Mouse (Mus musculus) intestine, embryonic 14.5 days (tissue): ENCODE data around the gene Cdk11b. TPM values are rescaled to one million over a fixed set of nuclear protein-coding genes. Genes with fewer than 3 reads are reported as not detected.
A peak's percentile ranks its signal among the peaks of the same experiment; 100 is the strongest.

ENCODE experiments used
- ATAC-seq: fragments of 200-750 bp; cut with Nextera tagmentation; replicated peaks from 2 replicates; pipeline ENCODE4 v1.8.0; 2017; ENCODE audit warnings: low read depth, moderate number of reproducible peaks, moderate TSS enrichment, moderate library complexity; ENCODE audit not compliant: low FRiP score, low TSS enrichment
- DNase-seq: peaks from one replicate; pipeline ENCODE4 v3.0.0-alpha.2; 2018; ENCODE audit warnings: low spot score
- H3K27ac ChIP-seq: fragments of 300-500 bp; sonication (generic); 2 replicates; pipeline ENCODE4 v1.5.1; 2014; ENCODE audit warnings: low read depth, mild to moderate bottlenecking, control low read depth
- H3K27me3 ChIP-seq: fragments of 300-500 bp; sonication (generic); replicated peaks from 2 replicates; pipeline ENCODE4 v1.6.1; 2014; ENCODE audit warnings: low read length, control low read depth; ENCODE audit not compliant: control insufficient read depth, insufficient read depth
- H3K36me3 ChIP-seq: fragments of 300-500 bp; sonication (generic); 2 replicates; pipeline ENCODE4 v1.6.1; 2014; ENCODE audit warnings: low read length, control low read depth; ENCODE audit not compliant: control insufficient read depth, insufficient read depth
- H3K4me1 ChIP-seq: fragments of 300-500 bp; sonication (generic); replicated peaks from 2 replicates; pipeline ENCODE4 v1.6.1; 2014; ENCODE audit warnings: low read length, control low read depth, mixed read lengths; ENCODE audit not compliant: control insufficient read depth, insufficient read depth
- H3K4me2 ChIP-seq: fragments of 300-500 bp; sonication (generic); 2 replicates; pipeline ENCODE4 v1.6.1; 2014; ENCODE audit warnings: low read length
- H3K4me3 ChIP-seq: fragments of 300-500 bp; sonication (generic); 2 replicates; pipeline ENCODE4 v1.5.1; 2014; ENCODE audit warnings: low read depth, low read length, control low read depth, mixed read lengths
- H3K9ac ChIP-seq: fragments of 300-500 bp; sonication (generic); 2 replicates; pipeline ENCODE4 v1.6.1; 2014; ENCODE audit warnings: mild to moderate bottlenecking, low read length
- H3K9me3 ChIP-seq: fragments of 300-500 bp; sonication (generic); 2 replicates; pipeline ENCODE4 v1.6.1; 2016; ENCODE audit warnings: low read length, control low read depth; ENCODE audit not compliant: control insufficient read depth
- WGBS: fragments of 180-500 bp; shearing (Covaris S2); extraction: QIAGEN DNeasy Blood & Tissue Kit; methylation state at CpG from one replicate; pipeline ENCODE4 v1.1.7; 2014; 5-methylcytosine and 5-hydroxymethylcytosine counted together
- polyA plus RNA-seq: library from polyadenylated mRNA; unstranded; fragments of >200 nt; fragmentation: Nextera tagmentation; extraction: Ambion mirVana; gene quantifications from 2 replicates; pipeline ENCODE4 v1.2.1, GENCODE M21; 2014

The Cdk11b gene
- polyA plus RNA-seq, 1 experiment from 2014 or later: 52.6 TPM

DNA sequence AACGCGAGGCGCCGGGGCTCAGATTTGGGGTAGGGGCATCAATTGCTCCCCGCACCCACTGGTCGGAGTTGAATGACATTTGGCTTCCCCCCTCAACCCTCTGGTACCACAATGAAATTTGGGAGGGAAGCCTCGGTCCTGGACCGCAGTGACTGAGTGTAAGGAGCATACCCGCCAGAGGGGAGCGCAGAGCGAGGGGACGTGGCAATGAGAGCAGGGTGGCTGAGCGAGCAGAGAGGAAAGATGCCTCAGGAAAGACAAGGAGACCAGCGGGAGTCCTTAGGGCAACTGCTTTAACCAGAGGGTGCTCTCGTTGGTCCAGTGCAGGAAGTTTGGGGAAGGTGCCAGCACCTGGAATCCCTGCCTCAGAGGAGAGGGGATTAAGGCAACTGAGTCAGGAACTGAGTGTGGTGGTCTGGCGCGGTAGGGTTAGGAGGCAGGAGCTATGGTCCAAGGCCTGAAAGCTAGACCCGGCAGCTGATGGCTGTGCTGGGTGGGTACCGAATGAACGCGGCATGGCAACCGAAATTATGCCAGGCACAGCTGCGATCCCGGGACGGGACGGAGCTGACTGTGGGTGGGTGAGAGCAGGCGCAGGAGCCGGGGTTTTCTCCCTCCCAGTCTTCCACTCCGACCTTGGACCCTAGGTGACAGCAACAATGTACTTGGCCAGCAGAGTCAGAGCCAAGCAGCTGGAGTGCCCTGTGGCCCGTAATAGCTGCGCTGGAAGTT, 29.0 kb downstream of the Cdk11b start:
- Histone ChIP-seq H3K4me3 (peak overlapping the region; percentile 42), H3K4me1 (peaks cover 32% of the 10 kb centered on the region), H3K9me3 (no peaks in the 10 kb centered on the region), H3K36me3 (peaks cover 46% of the 10 kb centered on the region), H3K4me2 (peak overlapping the region; percentile 53), H3K9ac (peak overlapping the region; percentile 60; the same call in 1 of the 2 replicates), H3K27ac (no peak overlapping the region), H3K27me3 (peaks cover 28% of the 10 kb centered on the region)
- 2% methylated on average over 31 of the region's 31 CpGs for WGBS
- DNase-seq: peak; percentile 79
- ATAC-seq: no peak

GRCm38 (mm10) chr4:155654183-155654455, 29.5 kb downstream of the Cdk11b start:
- WGBS: 3% methylated on average over 6 of the region's 6 CpGs
- Histone ChIP-seq H3K4me2 (peak overlapping the region; percentile 53), H3K27me3 (peaks cover 28% of the 10 kb centered on the region), H3K9me3 (no peaks in the 10 kb centered on the region), H3K36me3 (peaks cover 43% of the 10 kb centered on the region), H3K27ac (no peak overlapping the region), H3K4me3 (peak overlapping the region; percentile 46), H3K4me1 (peaks cover 32% of the 10 kb centered on the region), H3K9ac (peak overlapping the region; percentile 11; the same call in 1 of the 2 replicates)
- no peak for DNase-seq
- ATAC-seq: peak; percentile 6

GRCm38 (mm10) chr4:155654456-155655298, 30.0 kb downstream of the Cdk11b start:
- Histone ChIP-seq H3K36me3 (peaks cover 40% of the 10 kb centered on the region), H3K9me3 (no peaks in the 10 kb centered on the region), H3K27ac (no peak overlapping the region), H3K4me1 (peaks cover 32% of the 10 kb centered on the region), H3K4me2 (peak overlapping the region; percentile 53), H3K27me3 (peaks cover 28% of the 10 kb centered on the region), H3K4me3 (peak overlapping the region; percentile 46), H3K9ac (peak overlapping the region; percentile 56)
- DNase-seq (peak; percentile 87), ATAC-seq (peak; percentile 65)
- WGBS: 3% methylated on average over 48 of the region's 52 CpGs

GRCm38 (mm10) chr4:155656214-155656751, 31.6 kb downstream of the Cdk11b start:
- no peak for ATAC-seq
- no peak overlapping the region for H3K4me3 ChIP-seq
- no peak overlapping the region for H3K4me2 ChIP-seq
- H3K9me3 ChIP-seq: no peaks in the 10 kb centered on the region
- peaks cover 28% of the 10 kb centered on the region for H3K27me3 ChIP-seq
- no peak overlapping the region for H3K9ac ChIP-seq
- no peak for DNase-seq
- peaks cover 32% of the 10 kb centered on the region for H3K4me1 ChIP-seq
- H3K27ac ChIP-seq: no peak overlapping the region
- H3K36me3 ChIP-seq: peaks cover 26% of the 10 kb centered on the region
- 92% methylated on average over 13 of the region's 13 CpGs for WGBS

GRCm38 (mm10) chr4:155658961-155659360, 34.3 kb downstream of the Cdk11b start:
- peaks cover 24% of the 10 kb centered on the region for H3K36me3 ChIP-seq

GRCm38 (mm10) chr4:155660641-155661040, 36.0 kb downstream of the Cdk11b start:
- Histone ChIP-seq H3K36me3 (peaks cover 30% of the 10 kb centered on the region), H3K9ac (no peak overlapping the region), H3K27me3 (0 out of 2 replicates have a peak, but pooled peaks cover 4% of the 10 kb centered on the region), H3K4me3 (no peak overlapping the region), H3K4me1 (no peaks in the 10 kb centered on the region), H3K4me2 (no peak overlapping the region), H3K9me3 (no peaks in the 10 kb centered on the region), H3K27ac (no peak overlapping the region)
- no peak for DNase-seq
- 89% methylated on average over 12 of the region's 12 CpGs for WGBS
- no peak for ATAC-seq

More at GRCm38 (mm10) chr4:155658961-155659360, 34.3 kb downstream of the Cdk11b start:
- H3K9me3 ChIP-seq: no peaks in the 10 kb centered on the region
- no peak overlapping the region for H3K4me2 ChIP-seq
- no peak for DNase-seq
- ATAC-seq: no peak
- no peak overlapping the region for H3K4me3 ChIP-seq
- H3K27me3 ChIP-seq: peaks cover 11% of the 10 kb centered on the region
- WGBS: 95% methylated on average over 10 of the region's 10 CpGs
- no peak overlapping the region for H3K27ac ChIP-seq
- no peak overlapping the region for H3K9ac ChIP-seq
- H3K4me1 ChIP-seq: peaks cover 14% of the 10 kb centered on the region

DNA sequence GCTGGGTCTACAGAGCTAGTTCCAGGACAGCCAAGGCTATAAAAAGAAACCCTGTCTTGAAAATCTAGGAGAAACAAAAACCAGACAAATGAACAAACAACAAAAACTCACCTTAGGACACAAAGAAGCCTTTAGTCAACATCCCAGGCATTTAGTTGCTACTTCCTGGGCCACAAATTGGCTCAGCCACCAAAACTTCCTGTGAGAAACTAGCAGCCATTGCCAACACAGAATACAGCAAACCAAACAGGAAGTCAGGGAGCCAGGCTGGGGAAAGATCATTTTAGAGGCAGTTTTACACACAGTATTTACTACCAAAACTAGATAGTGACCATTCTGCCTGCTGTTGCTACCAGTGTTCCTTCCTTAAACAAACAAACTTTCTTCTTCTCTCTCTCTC, 42.2 kb downstream of the Cdk11b start:
- Histone ChIP-seq H3K36me3 (peaks cover 14% of the 10 kb centered on the region), H3K4me3 (no peak overlapping the region), H3K4me1 (peaks cover 6% of the 10 kb centered on the region; the same call in 1 of the 2 replicates), H3K27me3 (no peaks in the 10 kb centered on the region), H3K9ac (no peak overlapping the region), H3K27ac (no peak overlapping the region), H3K4me2 (no peak overlapping the region), H3K9me3 (no peaks in the 10 kb centered on the region)
- DNase-seq: no peak
- no peak for ATAC-seq

DNA sequence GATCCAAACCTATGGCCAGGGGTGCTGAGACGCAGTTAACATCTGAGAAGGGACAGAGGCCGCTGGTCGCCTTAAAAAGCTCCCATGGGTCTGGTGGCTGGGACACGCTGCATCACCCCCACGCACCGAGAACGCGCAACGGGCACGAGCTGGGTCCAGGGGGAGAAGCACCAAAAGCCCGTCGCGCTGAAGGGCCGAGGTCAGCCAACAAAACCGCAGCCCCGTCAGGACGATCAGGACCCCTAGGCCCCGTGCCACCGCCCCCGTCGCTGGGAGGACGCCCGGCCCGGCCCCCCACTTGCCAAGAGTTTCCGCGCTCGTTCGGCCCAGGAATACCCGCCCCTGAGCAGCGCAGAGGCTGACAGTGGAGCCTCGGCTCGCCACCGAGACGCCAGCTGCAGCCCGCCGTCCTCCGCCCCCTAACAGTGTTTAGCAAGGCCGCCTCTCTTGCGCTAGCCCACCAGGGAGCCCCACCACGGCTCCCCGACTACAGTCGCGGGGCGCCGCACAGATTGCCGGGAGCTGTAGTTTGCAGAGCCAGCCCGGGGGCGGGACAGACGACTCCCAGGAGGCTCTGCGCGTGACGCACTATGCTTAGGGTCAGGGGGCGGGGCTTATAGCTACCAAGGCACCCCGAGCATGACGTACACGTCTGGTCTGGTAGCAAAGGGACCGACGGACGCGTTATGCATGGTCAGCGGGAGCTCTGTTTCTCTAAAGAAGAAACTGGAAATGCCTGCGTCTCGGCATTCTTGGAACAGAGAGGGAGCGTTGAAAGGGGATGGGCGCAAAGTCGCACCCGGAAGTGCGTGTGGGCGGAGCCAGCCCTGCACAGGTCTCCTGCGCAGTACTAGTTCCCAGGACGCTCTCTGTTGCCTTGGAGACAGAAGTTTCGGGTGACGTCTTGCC, 44.3 kb downstream of the Cdk11b start, which contains the start of gene Mib2:
TSS of gene Mib2 (minus strand) at position 510 of the 909 bp plus-strand sequence.
- peak within 1 kb of the TSS; percentile 88 for H3K4me2 ChIP-seq
- DNase-seq (peak; percentile 99), ATAC-seq (peak; percentile 99)
- H3K9ac ChIP-seq: peak within 1 kb of the TSS; percentile 72
- peak within 1 kb of the TSS; percentile 82 for H3K4me3 ChIP-seq
- WGBS: under 1% methylated on average over 73 of the region's 73 CpGs
- no peaks in the 10 kb centered on the region for H3K9me3 ChIP-seq
- peaks cover 6% of the 10 kb centered on the region; the same call in 1 of the 2 replicates for H3K4me1 ChIP-seq
- H3K27me3 ChIP-seq: no peaks in the 10 kb centered on the region
- H3K36me3 ChIP-seq: peaks cover 14% of the 10 kb centered on the region
- H3K27ac ChIP-seq: peak within 1 kb of the TSS; percentile 57
